14 mouse cellular contexts compared by ENCODE assay signal in the genomic region with DNA sequence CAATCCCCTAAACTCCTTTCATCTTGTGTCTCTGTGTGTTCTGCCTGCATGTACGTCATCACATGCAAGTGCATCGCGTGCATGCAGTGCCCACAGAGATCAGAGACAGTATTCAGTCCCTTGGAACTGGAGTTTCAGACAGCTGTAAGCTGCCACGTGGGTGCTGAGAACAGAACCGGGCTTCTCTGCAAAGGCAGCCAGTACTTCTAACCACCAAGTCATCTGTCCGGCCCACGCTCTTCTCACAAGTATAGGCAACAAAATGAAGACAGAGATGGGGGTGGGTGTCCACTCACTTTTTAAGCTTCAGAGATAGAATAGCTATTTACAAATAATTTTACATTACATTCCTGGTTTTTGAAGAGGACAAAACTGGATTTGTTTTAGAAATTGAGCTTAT. TPM values are rescaled to one million over a fixed set of nuclear protein-coding genes. Genes with fewer than 3 reads are reported as not detected.
DNase-seq lines count a peak whose midpoint lies in the region.
"Had no signal": no experiment of that assay in that cellular context is flagged by ENCODE, and none has a peak within 500 bp of the region (broad histone marks: within the 10 kb centered on the region; RNA-seq: fewer than 3 reads in every experiment).

No protein-coding gene starts in this region.

- intact Hi-C loops in left cerebral cortex, postnatal 36 days (cut with DNase I), result loop anchor here (5.0 kb wide), 1 partner anchor 122 kb away; no protein-coding TSS in a partner anchor

- DNase-seq in layer of hippocampus, adult 11-12 months (ENCODE audit: low spot score), result peak; percentile 24
- no peak for DNase-seq in layer of hippocampus, postnatal 10 days (ENCODE audit: low spot score in 2 of 2)
- peak; percentile 57 to 72 for DNase-seq in right cerebral cortex, adult 2 months (ENCODE audit: low spot score in 2 of 2)
- DNase-seq in right cerebral cortex, postnatal 10 days (ENCODE audit: low spot score in 2 of 2), result no peak
- DNase-seq in left cerebral cortex, postnatal 36 days (ENCODE audit: low spot score in 2 of 2), result peak; percentile 53
- no peak for DNase-seq in urinary bladder, postnatal 10 days (ENCODE audit: low spot score)
- no peak for DNase-seq in cerebellum, adult 8-10 months
- DNase-seq: adrenal gland, postnatal 25 days; cerebellum, adult 2 months; gastrocnemius, postnatal 36 days; kidney, adult 18-20 months; liver; lung, postnatal 10 days; thymus, postnatal 14 days had no signal

RNA-seq across cellular contexts. Expression of gene Braf, which starts 50.2 kb away (rescaled TPM):
- total RNA-seq in layer of hippocampus, postnatal 10 days (2021), result 10 to 100 TPM; 85.5 to 88.4 TPM
- 100 to 1,000 TPM; 105 to 125 TPM for total RNA-seq in left cerebral cortex, postnatal 36 days (2021)

Comparison
In these comparisons a context has a peak if more than half of its experiments do, and no peak if none do; other contexts are left out.
1. DNase-seq: peak in layer of hippocampus, adult 11-12 months (single experiment), right cerebral cortex, adult 2 months (2 of 2) and left cerebral cortex, postnatal 36 days (2 of 2); none in layer of hippocampus, postnatal 10 days (0 of 2), right cerebral cortex, postnatal 10 days (0 of 2), urinary bladder, postnatal 10 days (single experiment) and cerebellum, adult 8-10 months (single experiment).